Mouse (Mus musculus) embryonic facial prominence, embryonic 10.5 days (tissue): ENCODE data around the gene Immt. TPM values are rescaled to one million over a fixed set of nuclear protein-coding genes. Genes with fewer than 3 reads are reported as not detected.

Source experiments
- polyA plus RNA-seq: library from polyadenylated mRNA; unstranded; fragments of >200 nt; fragmentation: Nextera tagmentation; extraction: Ambion mirVana; gene quantifications from 2 replicates; pipeline ENCODE4 v1.2.1, GENCODE M21; 2016

Immt gene
- polyA plus RNA-seq, 1 experiment from 2014 or later = 215 TPM

Other genes with a start within 250 kb of the Immt start
- gene Kdm3a, start 198.3 kb upstream of the Immt start, polyA plus RNA-seq = 69.5 and 80.3 TPM in 2 replicates
- gene Reep1, start 123.8 kb upstream of the Immt start, polyA plus RNA-seq = 17.4 and 18.3 TPM in 2 replicates
- 70.8 and 71.8 TPM in 2 replicates for gene Mrpl35, start 4.4 kb upstream of the Immt start, polyA plus RNA-seq
- gene Ptcd3, start 77.4 kb downstream of the Immt start, polyA plus RNA-seq = 157 and 167 TPM in 2 replicates
- 49.6 and 53.7 TPM in 2 replicates for gene Polr1a, start 77.7 kb downstream of the Immt start, polyA plus RNA-seq